Mouse (Mus musculus): ENCODE measurements around the gene Mrrf. TPM values are rescaled to one million over a fixed set of nuclear protein-coding genes. Genes with fewer than 3 reads are reported as not detected.
A peak's percentile ranks its signal among the peaks of the same experiment; 100 is the strongest.

Mrrf gene
- polyA plus RNA-seq, 1 experiment from 2014 or later, result 21.0 TPM

GRCm38 (mm10) chr2:36230967-36231366, 94.8 kb downstream of the Mrrf start:
- Histone ChIP-seq H3K4me2 (replicated peaks; ENCODE audit: low read depth) (peak overlapping the region; percentile 74), H3K27ac (replicated peaks) (peak overlapping the region; percentile 70), H3K4me3 (ENCODE audit: low read depth, low read length) (peak overlapping the region; percentile 57), H3K9me3 (ENCODE audit: control insufficient read depth, low read length) (no peaks in the 10 kb centered on the region), H3K4me1 (replicated peaks; ENCODE audit: control insufficient read depth, insufficient read depth) (peaks cover 4% of the 10 kb centered on the region), H3K27me3 (ENCODE audit: control insufficient read depth, insufficient read depth, low read length) (no peaks in the 10 kb centered on the region), H3K9ac (ENCODE audit: low read length) (peak overlapping the region; percentile 73), H3K36me3 (ENCODE audit: control insufficient read depth, insufficient read depth, low read length) (no peaks in the 10 kb centered on the region)
- DNase-seq (ENCODE audit: low spot score) (no peak), ATAC-seq (ENCODE audit: low FRiP score, low TSS enrichment) (no peak)
- 23% methylated on average over 4 of the region's 10 CpGs for WGBS
- TF ChIP-seq CTCF (IDR thresholded peaks at IDR 0.05; ENCODE audit: low read depth) (no peak), EP300 (optimal IDR thresholded peaks at IDR 0.05) (no peak)

GRCm38 (mm10) chr2:36234526-36235368, 98.6 kb downstream of the Mrrf start:
- WGBS, result 35% methylated on average over 7 of the region's 7 CpGs
- no peak overlapping the region for H3K9ac ChIP-seq (ENCODE audit: low read length)
- DNase-seq (ENCODE audit: low spot score), result no peak

GRCm38 (mm10) chr2:36235917-36236316, 99.7 kb downstream of the Mrrf start:
- peak; percentile 25 for ATAC-seq (ENCODE audit: low FRiP score, low TSS enrichment)
- H3K4me2 ChIP-seq (replicated peaks; ENCODE audit: low read depth), result no peak overlapping the region
- no peak for TF ChIP-seq EP300 (optimal IDR thresholded peaks at IDR 0.05)
- DNase-seq (ENCODE audit: low spot score), result no peak
- peak overlapping the region; percentile 53; the same call in 1 of the 2 replicates for H3K27ac ChIP-seq (replicated peaks)
- no peak overlapping the region for H3K9ac ChIP-seq (ENCODE audit: low read length)
- peaks cover 4% of the 10 kb centered on the region for H3K4me1 ChIP-seq (replicated peaks; ENCODE audit: control insufficient read depth, insufficient read depth)
- 0 out of 2 replicates have a peak, but pooled peaks cover 6% of the 10 kb centered on the region for H3K36me3 ChIP-seq (ENCODE audit: control insufficient read depth, insufficient read depth, low read length)
- H3K4me3 ChIP-seq (ENCODE audit: low read depth, low read length), result no peak overlapping the region
- H3K9me3 ChIP-seq (ENCODE audit: control insufficient read depth, low read length), result no peaks in the 10 kb centered on the region
- no peaks in the 10 kb centered on the region for H3K27me3 ChIP-seq (ENCODE audit: control insufficient read depth, insufficient read depth, low read length)
- 13% methylated on average over 4 of the region's 4 CpGs for WGBS

More at GRCm38 (mm10) chr2:36234526-36235368, 98.6 kb downstream of the Mrrf start:
- peak; percentile 58 for ATAC-seq (ENCODE audit: low FRiP score, low TSS enrichment)
- peak overlapping the region; percentile 67 for H3K27ac ChIP-seq (replicated peaks)
- no peak overlapping the region for H3K4me3 ChIP-seq (ENCODE audit: low read depth, low read length)
- no peaks in the 10 kb centered on the region for H3K27me3 ChIP-seq (ENCODE audit: control insufficient read depth, insufficient read depth, low read length)
- H3K9me3 ChIP-seq (ENCODE audit: control insufficient read depth, low read length), result no peaks in the 10 kb centered on the region
- TF ChIP-seq CTCF (IDR thresholded peaks at IDR 0.05; ENCODE audit: low read depth), result peak; percentile 47
- TF ChIP-seq EP300 (optimal IDR thresholded peaks at IDR 0.05), result no peak
- H3K4me2 ChIP-seq (replicated peaks; ENCODE audit: low read depth), result no peak overlapping the region
- H3K36me3 ChIP-seq (ENCODE audit: control insufficient read depth, insufficient read depth, low read length), result 0 out of 2 replicates have a peak, but pooled peaks cover 4% of the 10 kb centered on the region
- peaks cover 4% of the 10 kb centered on the region for H3K4me1 ChIP-seq (replicated peaks; ENCODE audit: control insufficient read depth, insufficient read depth)

GRCm38 (mm10) chr2:36236889-36237288, 100.7 kb downstream of the Mrrf start:
- 77% methylated on average over 5 of the region's 5 CpGs for WGBS
- ATAC-seq (ENCODE audit: low FRiP score, low TSS enrichment), result no peak
- no peak for DNase-seq (ENCODE audit: low spot score)
- no peak overlapping the region for H3K9ac ChIP-seq (ENCODE audit: low read length)
- H3K27ac ChIP-seq (replicated peaks), result no peak overlapping the region
- no peak overlapping the region for H3K4me3 ChIP-seq (ENCODE audit: low read depth, low read length)
- H3K4me2 ChIP-seq (replicated peaks; ENCODE audit: low read depth), result no peak overlapping the region
- no peaks in the 10 kb centered on the region for H3K9me3 ChIP-seq (ENCODE audit: control insufficient read depth, low read length)
- H3K4me1 ChIP-seq (replicated peaks; ENCODE audit: control insufficient read depth, insufficient read depth), result peaks cover 4% of the 10 kb centered on the region
- H3K36me3 ChIP-seq (ENCODE audit: control insufficient read depth, insufficient read depth, low read length), result 0 out of 2 replicates have a peak, but pooled peaks cover 8% of the 10 kb centered on the region
- no peak for TF ChIP-seq EP300 (optimal IDR thresholded peaks at IDR 0.05)
- no peak for TF ChIP-seq CTCF (IDR thresholded peaks at IDR 0.05; ENCODE audit: low read depth)
- H3K27me3 ChIP-seq (ENCODE audit: control insufficient read depth, insufficient read depth, low read length), result no peaks in the 10 kb centered on the region

GRCm38 (mm10) chr2:36237557-36237956, 101.4 kb downstream of the Mrrf start:
- Histone ChIP-seq H3K4me1 (replicated peaks; ENCODE audit: control insufficient read depth, insufficient read depth) (peaks cover 4% of the 10 kb centered on the region), H3K4me3 (ENCODE audit: low read depth, low read length) (no peak overlapping the region)
- 88% methylated on average over 6 of the region's 6 CpGs for WGBS

GRCm38 (mm10) chr2:36238467-36238866, 102.3 kb downstream of the Mrrf start:
- Histone ChIP-seq H3K36me3 (ENCODE audit: control insufficient read depth, insufficient read depth, low read length) (0 out of 2 replicates have a peak, but pooled peaks cover 11% of the 10 kb centered on the region), H3K4me2 (replicated peaks; ENCODE audit: low read depth) (no peak overlapping the region), H3K4me1 (replicated peaks; ENCODE audit: control insufficient read depth, insufficient read depth) (peaks cover 4% of the 10 kb centered on the region), H3K27ac (replicated peaks) (no peak overlapping the region), H3K9me3 (ENCODE audit: control insufficient read depth, low read length) (no peaks in the 10 kb centered on the region), H3K9ac (ENCODE audit: low read length) (no peak overlapping the region), H3K4me3 (ENCODE audit: low read depth, low read length) (no peak overlapping the region), H3K27me3 (ENCODE audit: control insufficient read depth, insufficient read depth, low read length) (no peaks in the 10 kb centered on the region)
- TF ChIP-seq EP300 (optimal IDR thresholded peaks at IDR 0.05) (no peak), CTCF (IDR thresholded peaks at IDR 0.05; ENCODE audit: low read depth) (peak; percentile 47)
- no peak for ATAC-seq (ENCODE audit: low FRiP score, low TSS enrichment)
- no peak for DNase-seq (ENCODE audit: low spot score)
- WGBS, result 84% methylated on average over 3 of the region's 3 CpGs

More at GRCm38 (mm10) chr2:36237557-36237956, 101.4 kb downstream of the Mrrf start:
- no peak overlapping the region for H3K9ac ChIP-seq (ENCODE audit: low read length)
- H3K9me3 ChIP-seq (ENCODE audit: control insufficient read depth, low read length), result no peaks in the 10 kb centered on the region
- no peaks in the 10 kb centered on the region for H3K27me3 ChIP-seq (ENCODE audit: control insufficient read depth, insufficient read depth, low read length)
- H3K4me2 ChIP-seq (replicated peaks; ENCODE audit: low read depth), result no peak overlapping the region
- no peak overlapping the region for H3K27ac ChIP-seq (replicated peaks)
- TF ChIP-seq EP300 (optimal IDR thresholded peaks at IDR 0.05), result no peak
- TF ChIP-seq CTCF (IDR thresholded peaks at IDR 0.05; ENCODE audit: low read depth), result no peak
- DNase-seq (ENCODE audit: low spot score), result no peak
- H3K36me3 ChIP-seq (ENCODE audit: control insufficient read depth, insufficient read depth, low read length), result 0 out of 2 replicates have a peak, but pooled peaks cover 9% of the 10 kb centered on the region
- ATAC-seq (ENCODE audit: low FRiP score, low TSS enrichment), result no peak
